Mouse (Mus musculus) mesoderm, embryonic 11.5 days (tissue): Measurements from ENCODE around the gene Gm16381.
"Not testable (repeated sequence)": the region's sequence is repeated elsewhere in the genome, so short reads cannot be mapped to it uniquely, and the experiment has no call there.

Experiments
- DNase-seq: peaks from one replicate; pipeline ENCODE4 v3.0.0-alpha.2; 2012; ENCODE audit warnings: low read depth, low spot score

Gm16381 gene

DNA sequence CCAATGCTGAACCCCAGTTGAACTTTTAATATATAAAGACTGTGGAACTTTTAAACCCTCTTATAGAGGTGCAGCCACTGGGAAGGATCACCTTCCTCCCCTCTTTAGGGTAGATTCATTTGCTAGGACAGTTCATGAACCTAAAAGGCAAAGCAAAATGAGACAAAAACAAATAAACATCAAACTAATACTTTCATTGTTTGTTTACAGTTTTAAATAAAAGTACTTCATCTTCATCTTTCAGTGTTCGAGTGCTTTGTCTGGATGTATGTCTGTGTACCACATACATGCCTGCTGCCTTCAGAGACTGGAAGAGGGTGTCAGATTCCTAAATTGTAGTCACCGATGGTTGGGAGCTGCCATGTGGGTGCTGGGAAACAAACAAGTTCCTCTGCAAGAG is at the start of gene Gm16381:
TSS of gene Gm16381 (minus strand) at position 101 of the 400 bp plus-strand sequence.
- DNase-seq, result not testable (repeated sequence)

- DNase-seq, result not testable (repeated sequence)
Measured at GRCm38 (mm10) chr12:87652916-87653703, 8.7 kb upstream of the Gm16381 start.

DNA sequence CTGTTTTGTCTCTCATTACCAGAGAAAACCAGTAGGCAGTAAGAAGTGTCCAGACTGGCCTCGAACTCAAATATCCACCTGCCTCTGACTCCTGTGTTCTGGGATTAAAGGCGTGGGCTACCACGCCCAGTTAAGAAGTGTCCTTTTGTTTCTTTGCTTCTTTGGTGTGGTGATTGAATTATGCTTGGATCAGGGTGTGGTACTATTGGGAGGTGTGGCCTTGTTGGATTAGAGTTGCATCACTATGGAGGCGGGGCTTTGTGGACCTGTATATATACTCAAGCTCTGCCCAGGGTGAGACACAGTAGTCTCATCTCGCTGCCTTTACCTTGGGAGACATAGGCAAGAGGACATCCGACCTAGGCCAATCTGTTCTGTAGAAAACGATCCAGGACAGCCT is 25.9 kb downstream of the Gm16381 start, which contains the start of gene Gm4027:
TSS of gene Gm4027 (plus strand) at position 301 of the 400 bp plus-strand sequence.
- not testable (repeated sequence) for DNase-seq

DNA sequence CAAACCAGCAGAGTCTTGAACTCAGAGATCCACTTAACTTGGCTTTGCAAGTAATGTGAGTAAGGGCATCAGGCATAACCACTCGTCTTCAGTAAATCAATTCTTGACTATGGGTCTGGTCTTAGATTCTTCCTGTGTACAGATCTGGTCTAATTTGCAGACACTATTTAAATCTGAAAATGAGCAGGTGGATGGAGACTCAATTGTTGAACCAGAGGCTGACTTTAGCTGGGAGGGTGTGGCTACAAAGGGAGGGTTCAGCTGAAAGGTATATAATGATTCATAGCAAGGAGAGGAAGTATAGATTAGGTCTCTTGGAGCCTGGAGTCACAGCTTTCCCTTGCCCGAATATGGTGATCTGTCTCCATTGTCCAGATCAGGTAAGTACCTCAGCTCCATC is 42.0 kb downstream of the Gm16381 start, which contains the start of gene Oog1:
TSS of gene Oog1 (plus strand) at position 301 of the 400 bp plus-strand sequence.
- DNase-seq, result not testable (repeated sequence)

DNA sequence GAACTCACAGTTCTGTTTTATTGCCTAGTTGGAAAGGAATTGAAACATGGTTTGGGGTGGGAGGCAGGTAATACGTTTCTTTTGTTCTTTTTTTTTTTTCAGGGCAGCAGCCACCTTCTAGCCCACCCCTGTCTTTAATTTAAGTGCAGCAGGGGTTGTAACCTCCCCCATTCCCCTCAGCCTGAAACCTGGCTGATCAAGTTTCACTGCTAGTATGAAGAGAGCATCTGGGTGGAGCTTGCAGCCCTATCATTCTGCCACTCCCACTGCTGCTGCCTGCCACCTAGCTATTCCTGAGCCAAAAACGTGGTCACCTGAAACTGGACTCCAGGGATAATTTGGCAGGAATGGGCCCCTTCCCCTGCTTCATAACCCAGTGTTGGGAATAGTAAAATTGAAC is 43.0 kb downstream of the Gm16381 start:
- DNase-seq, result peak; percentile 1
